Mouse (Mus musculus): ENCODE measurements at regions not wholly inside any gene's neighbourhood (a gene's known extent, or its start where the extent isn't known, plus 50 kb on each side); places are given as distances from the start of the nearest gene placed in this dataset.

- no peak for DNase-seq
Measured at GRCm38 (mm10) chr3:49096118-49096517, 661.0 kb downstream of the Pcdh18 start.

- peak; percentile 15 to 61 for DNase-seq
Measured at GRCm38 (mm10) chr3:49093818-49094680, 663.1 kb downstream of the Pcdh18 start.

- DNase-seq = no peak
Measured at GRCm38 (mm10) chr3:49068801-49069200, 688.3 kb downstream of the Pcdh18 start.

- DNase-seq = no peak
Measured at GRCm38 (mm10) chr3:49062081-49062480, 695.0 kb downstream of the Pcdh18 start.

GRCm38 (mm10) chr3:49032981-49033380 is 724.1 kb downstream of the Pcdh18 start:
- no peak for DNase-seq

- DNase-seq = peak; percentile 5 to 23
Measured at GRCm38 (mm10) chr3:49009211-49009967, 747.7 kb downstream of the Pcdh18 start.

Measured in heart, adult 18-20 months (tissue).